Comparison of ENCODE assay signal across 7 mouse cellular contexts in the genomic region with DNA sequence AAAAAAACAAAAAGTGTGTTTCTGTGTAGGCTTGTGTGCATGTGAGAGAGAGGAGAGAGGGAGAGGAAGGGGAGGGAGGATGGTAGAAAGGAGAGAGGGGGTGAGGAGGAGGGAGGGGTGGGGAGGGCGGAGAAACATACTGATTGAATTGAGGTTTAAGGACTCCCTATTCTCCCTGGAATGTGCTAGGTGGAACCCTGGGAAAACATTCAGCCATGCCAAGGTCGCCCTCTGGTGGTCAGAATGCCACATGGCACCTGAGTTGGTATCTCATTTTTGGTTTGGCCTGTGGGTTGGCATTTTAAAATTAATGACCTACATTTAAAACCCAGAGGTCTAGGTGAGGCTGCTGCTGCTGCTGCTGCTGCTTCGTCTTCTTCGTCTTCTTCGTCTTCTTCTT.
DNase-seq lines count a peak whose midpoint lies in the region.

No protein-coding gene starts in this region.

- peak; percentile 60 for DNase-seq in 416B (ENCODE audit: low read depth)
- DNase-seq in CD8-positive naive resting alpha-beta T cell, adult 2 months (ENCODE audit: low read depth in 2 of 2, low spot score in 2 of 2) = peak; percentile 25 to 35
- peak; percentile 29 for DNase-seq in c-Kit-negative CD71-positive TER-119-positive erythroid progenitor cells, embryonic 14.5 days (ENCODE audit: low read depth, low spot score)
- DNase-seq in frontal cortex, adult 2 months (ENCODE audit: extremely low spot score in 1 of 2, low spot score in 1 of 2) = peak; percentile 19 to 89
- DNase-seq in kidney, postnatal 25 days = peak; percentile 60 to 85
- DNase-seq in lung, adult 18-20 months = peak; percentile 56 to 59
- DNase-seq in right cerebral cortex, postnatal 36 days (ENCODE audit: low spot score in 2 of 2) = peak; percentile 54 to 57

Comparison
In these comparisons a context has a peak if more than half of its experiments do, and no peak if none do; other contexts are left out.
1. Peak in every context shown above with its lines: DNase-seq.